Mouse (Mus musculus): Measurements from ENCODE around the gene Tbca.

- TF ChIP-seq POLR2A (IDR thresholded peaks at IDR 0.05; ENCODE audit: insufficient read depth, low read length) (no peak), EP300 (IDR thresholded peaks at IDR 0.05; ENCODE audit: insufficient read depth, low read depth, low read length) (no peak)
Measured at GRCm38 (mm10) chr13:94869541-94869940, 80.8 kb downstream of the Tbca start.
